8 mouse cellular contexts compared by ENCODE assay signal in the genomic region with DNA sequence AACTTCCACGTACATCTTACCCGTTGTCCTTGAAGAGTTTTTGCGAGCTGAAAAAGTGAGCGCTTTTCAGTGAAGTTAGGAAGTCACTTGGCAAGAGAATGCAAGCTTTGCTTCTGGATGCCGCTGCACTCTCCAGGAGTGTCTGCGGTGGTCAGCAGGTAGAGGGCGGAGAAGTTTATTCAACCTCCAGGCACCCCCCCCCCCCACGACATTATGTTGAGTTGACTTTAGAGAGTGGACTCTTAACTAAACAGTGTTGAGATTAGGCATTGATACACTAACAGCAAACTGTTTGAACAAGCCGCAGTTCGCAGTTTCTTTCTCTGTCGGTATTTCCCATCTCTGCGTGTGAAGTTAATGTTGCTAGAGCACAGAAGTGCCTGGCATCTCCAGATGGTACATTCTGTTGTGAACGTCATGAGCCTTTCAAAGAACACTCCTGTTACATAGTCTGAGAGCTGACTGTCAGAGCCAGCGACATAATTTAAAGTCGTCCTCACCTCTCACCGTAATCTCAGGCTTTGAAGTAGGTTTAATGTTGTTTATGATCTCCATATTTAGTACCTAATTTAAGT. TPM values are rescaled to one million over a fixed set of nuclear protein-coding genes. Genes with fewer than 3 reads are reported as not detected.
DNase-seq lines count a peak whose midpoint lies in the region; ATAC-seq and TF ChIP-seq lines count a peak whose summit lies in the region.

No protein-coding gene starts in this region.

- peak overlapping the region; percentile 98 for H3K4me2 ChIP-seq in forebrain, embryonic 16.5 days (ENCODE audit: low read length)
- peak overlapping the region; percentile 73 for H3K4me2 ChIP-seq in midbrain, embryonic 14.5 days (ENCODE audit: low read length)

- H3K79me2 ChIP-seq in MEL (ENCODE audit: control insufficient read depth, insufficient read depth, low read length, poor library complexity): peaks cover 15% of the 10 kb centered on the region

- H3K36me3 ChIP-seq in kidney, adult 2 months (ENCODE audit: control insufficient read depth, insufficient read depth, low read length): no peaks in the 10 kb centered on the region
- peaks cover 0 to 6% of the 10 kb centered on the region in 2 experiments; a peak in 2 of 4 replicates for H3K36me3 ChIP-seq in MEL (ENCODE audit: control insufficient read depth in 1 of 2, insufficient read depth in 2 of 2, low read length in 2 of 2)
- no peaks in the 10 kb centered on the region for H3K36me3 ChIP-seq in forebrain, embryonic 16.5 days (ENCODE audit: control insufficient read depth, insufficient read depth)
- no peaks in the 10 kb centered on the region for H3K36me3 ChIP-seq in midbrain, embryonic 14.5 days (ENCODE audit: control insufficient read depth, insufficient read depth, low read length)

- WGBS in kidney, adult 2 months: 10% methylated on average over 16 of the region's 16 CpGs
- 15% methylated on average over 16 of the region's 16 CpGs for WGBS in forebrain, embryonic 16.5 days
- WGBS in midbrain, embryonic 14.5 days: 21% methylated on average over 16 of the region's 16 CpGs

- no peak overlapping the region for H3K27ac ChIP-seq in kidney, adult 2 months (ENCODE audit: insufficient read depth, low read depth, low read length)
- H3K27ac ChIP-seq in MEL (ENCODE audit: control insufficient read depth, low read depth, low read length): no peak overlapping the region
- no peak overlapping the region for H3K27ac ChIP-seq in forebrain, embryonic 16.5 days (ENCODE audit: low read length)
- H3K27ac ChIP-seq in midbrain, embryonic 14.5 days (replicated peaks; ENCODE audit: low read depth, low read length): no peak overlapping the region

- peak overlapping the region; percentile 95 for H3K4me3 ChIP-seq in kidney, adult 2 months (ENCODE audit: insufficient read depth, low read depth, low read length)
- H3K4me3 ChIP-seq in MEL (ENCODE audit: control insufficient read depth in 1 of 2, insufficient read depth in 1 of 2, low read depth in 2 of 2, low read length in 2 of 2): peak overlapping the region; percentile 84 to 90
- peak overlapping the region; percentile 84 for H3K4me3 ChIP-seq in forebrain, embryonic 16.5 days (replicated peaks; ENCODE audit: low read length)
- H3K4me3 ChIP-seq in midbrain, embryonic 14.5 days (replicated peaks; ENCODE audit: low read depth, low read length): peak overlapping the region; percentile 95

- no peak for DNase-seq in kidney, adult 2 months
- no peak for DNase-seq in kidney, adult 11 months
- DNase-seq in MEL (ENCODE audit: low read depth, low spot score): no peak
- peak; percentile 63 for DNase-seq in layer of hippocampus, adult 9-11 months
- DNase-seq in midbrain, embryonic 14.5 days: peak; percentile 15
- no peak for DNase-seq in urinary bladder, postnatal 4 days (ENCODE audit: low spot score in 2 of 2)
- DNase-seq in cerebellum, adult 8-10 months: no peak

- no peak for TF ChIP-seq EP300 in MEL (IDR thresholded peaks at IDR 0.05; ENCODE audit: low read depth in 1 of 2, low read length in 2 of 2)

- H3K9me3 ChIP-seq in MEL (replicated peaks; ENCODE audit: insufficient read depth, low read length): no peaks in the 10 kb centered on the region
- H3K9me3 ChIP-seq in forebrain, embryonic 16.5 days (ENCODE audit: control insufficient read depth, low read length): no peaks in the 10 kb centered on the region
- no peaks in the 10 kb centered on the region for H3K9me3 ChIP-seq in midbrain, embryonic 14.5 days (ENCODE audit: control insufficient read depth, low read length)

- TF ChIP-seq RAD21 in MEL (IDR thresholded peaks at IDR 0.05; ENCODE audit: low read depth, low read length): no peak

- no peak for TF ChIP-seq POLR2A in kidney, adult 2 months (IDR thresholded peaks at IDR 0.05; ENCODE audit: low read depth, low read length)
- no peak for TF ChIP-seq POLR2A in MEL (IDR thresholded peaks at IDR 0.05; ENCODE audit: control insufficient read depth in 1 of 2, insufficient read depth in 1 of 2, low read depth in 1 of 2, low read length in 2 of 2, poor library complexity in 1 of 2)

- TF ChIP-seq CTCF in kidney, adult 2 months (conservative IDR thresholded peaks at IDR 0.05; ENCODE audit: insufficient read depth, insufficient read length, low read depth, low read length): no peak
- no peak for TF ChIP-seq CTCF in MEL (IDR thresholded peaks at IDR 0.05 in 2 of 3, conservative IDR thresholded peaks at IDR 0.05 in 1 of 3; ENCODE audit: control insufficient read depth in 1 of 3, insufficient read depth in 1 of 3, low read depth in 2 of 3, low read length in 3 of 3, poor library complexity in 1 of 3, severe bottlenecking in 1 of 3)

- no peak for ATAC-seq in forebrain, embryonic 16.5 days
- ATAC-seq in midbrain, embryonic 14.5 days (ENCODE audit: low FRiP score, low TSS enrichment): no peak

- H3K27me3 ChIP-seq in kidney, adult 2 months (replicated peaks; ENCODE audit: control insufficient read depth, insufficient read depth, low read length): no peaks in the 10 kb centered on the region
- H3K27me3 ChIP-seq in MEL (ENCODE audit: control insufficient read depth in 1 of 2, insufficient read depth in 2 of 2, low read length in 2 of 2): no peaks in the 10 kb centered on the region
- no peaks in the 10 kb centered on the region for H3K27me3 ChIP-seq in forebrain, embryonic 16.5 days (replicated peaks; ENCODE audit: control insufficient read depth, insufficient read depth, low read length)
- H3K27me3 ChIP-seq in midbrain, embryonic 14.5 days (ENCODE audit: control insufficient read depth, insufficient read depth, low read length): no peaks in the 10 kb centered on the region

- H3K9ac ChIP-seq in MEL (ENCODE audit: control insufficient read depth, low read depth, low read length, poor library complexity, severe bottlenecking): peak overlapping the region; percentile 91
- H3K9ac ChIP-seq in forebrain, embryonic 16.5 days (replicated peaks; ENCODE audit: low read depth, low read length): peak overlapping the region; percentile 96
- H3K9ac ChIP-seq in midbrain, embryonic 14.5 days (replicated peaks; ENCODE audit: low read length): peak overlapping the region; percentile 93

- H3K4me1 ChIP-seq in kidney, adult 2 months (ENCODE audit: control insufficient read depth, insufficient read depth, low read length): peaks cover 8% of the 10 kb centered on the region; the same call in 1 of the 2 replicates
- peaks cover 0 to 3% of the 10 kb centered on the region in 2 experiments; a peak in 2 of 4 replicates for H3K4me1 ChIP-seq in MEL (ENCODE audit: control insufficient read depth in 1 of 2, insufficient read depth in 2 of 2, low read length in 2 of 2)
- peaks cover 20% of the 10 kb centered on the region for H3K4me1 ChIP-seq in forebrain, embryonic 16.5 days (replicated peaks; ENCODE audit: control insufficient read depth, insufficient read depth, low read length)
- H3K4me1 ChIP-seq in midbrain, embryonic 14.5 days (ENCODE audit: control insufficient read depth, insufficient read depth, low read length): peaks cover 10% of the 10 kb centered on the region; the same call in 1 of the 2 replicates

TF ChIP-seq in MEL, 35 proteins besides CTCF, POLR2A, EP300 and RAD21:
- TF ChIP-seq MYC (IDR thresholded peaks at IDR 0.05; ENCODE audit: low read depth, low read length): no peak
- TF ChIP-seq E2F4 (IDR thresholded peaks at IDR 0.05; ENCODE audit: borderline replicate concordance, low read depth, low read length): no peak
- TF ChIP-seq POLR2AphosphoS2 (IDR thresholded peaks at IDR 0.05; ENCODE audit: low read length): no peak
- TF ChIP-seq GATA1 (IDR thresholded peaks at IDR 0.05; ENCODE audit: low read depth, low read length): no peak
- TF ChIP-seq GABPA (IDR thresholded peaks at IDR 0.05; ENCODE audit: low read depth, low read length): no peak
- TF ChIP-seq USF2 (IDR thresholded peaks at IDR 0.05; ENCODE audit: borderline replicate concordance in 1 of 2, insufficient read depth in 1 of 2, low read depth in 1 of 2, low read length in 2 of 2): no peak
- no peak for TF ChIP-seq SIN3A (IDR thresholded peaks at IDR 0.05; ENCODE audit: low read length)
- no peak for TF ChIP-seq ZC3H11A (IDR thresholded peaks at IDR 0.05; ENCODE audit: low read depth, low read length)
- no peak for TF ChIP-seq SMC3 (IDR thresholded peaks at IDR 0.05; ENCODE audit: low read depth, low read length)
- TF ChIP-seq RCOR1 (IDR thresholded peaks at IDR 0.05; ENCODE audit: low read depth, low read length): no peak
- no peak for TF ChIP-seq MYB (IDR thresholded peaks at IDR 0.05; ENCODE audit: low read depth, low read length)
TF ChIP-seq in MEL: peak in this region for 0.

RNA-seq across cellular contexts. Expression of gene Ubac2, which starts 0.9 kb away (rescaled TPM):
- 69.3 and 71.6 TPM in 2 replicates for polyA plus RNA-seq in kidney, adult 2 months (2012; rRNA removed)
- total RNA-seq in MEL (2012; rRNA removed): 30.5 and 32.9 TPM in 2 replicates
- 10 to 100 TPM in 1 of 2 experiments, not detected in 1; 44.8 TPM for polyA plus RNA-seq in MEL (2012; ENCODE audit: insufficient read depth in 1 of 2, insufficient read length in 2 of 2, low read depth in 1 of 2, low replicate concordance in 2 of 2, missing spikeins in 1 of 2)
- polyA plus RNA-seq in forebrain, embryonic 16.5 days (2015; fragmentation: Nextera tagmentation; extraction: Ambion mirVana): 51.0 and 54.4 TPM in 2 replicates
- polyA plus RNA-seq in midbrain, embryonic 14.5 days (2014; fragmentation: Nextera tagmentation; extraction: Ambion mirVana): 37.4 and 52.4 TPM in 2 replicates

RNA-seq across cellular contexts. Expression of gene Gpr18, which starts 36.2 kb away (rescaled TPM):
- polyA plus RNA-seq in kidney, adult 2 months (2012; rRNA removed): 0.83 and 3.5 TPM in 2 replicates
- total RNA-seq in MEL (2012; rRNA removed): 0.15 and 0.20 TPM in 2 replicates
- under 1 TPM in 1 of 2 experiments, not detected in 1; 0.06 TPM for polyA plus RNA-seq in MEL (2012; ENCODE audit: insufficient read depth in 1 of 2, insufficient read length in 2 of 2, low read depth in 1 of 2, low replicate concordance in 2 of 2, missing spikeins in 1 of 2)
- polyA plus RNA-seq in forebrain, embryonic 16.5 days (2015; fragmentation: Nextera tagmentation; extraction: Ambion mirVana): 0.28 TPM in 1 of 2 replicates, not detected in the other
- not detected in 2 replicates for polyA plus RNA-seq in midbrain, embryonic 14.5 days (2014; fragmentation: Nextera tagmentation; extraction: Ambion mirVana)

Comparison
In these comparisons a context has a peak if more than half of its experiments do, and no peak if none do; other contexts are left out.
1. DNase-seq: peak in layer of hippocampus, adult 9-11 months (single experiment) and midbrain, embryonic 14.5 days (single experiment); none in kidney, adult 2 months (single experiment), kidney, adult 11 months (single experiment), MEL (single experiment), urinary bladder, postnatal 4 days (0 of 2) and cerebellum, adult 8-10 months (single experiment).
2. Peak in every context shown above with its lines, with median percentiles within 50 percentile points of each other: H3K4me3 ChIP-seq and H3K9ac ChIP-seq.